Mouse (Mus musculus) midbrain, embryonic 11.5 days (tissue): ENCODE measurements around the gene Ednrb. TPM values are rescaled to one million over a fixed set of nuclear protein-coding genes. Genes with fewer than 3 reads are reported as not detected.

Experiments
- polyA plus RNA-seq: library from polyadenylated mRNA; unstranded; fragments of >200 nt; fragmentation: Nextera tagmentation; extraction: Ambion mirVana; gene quantifications from 2 replicates; pipeline ENCODE4 v1.2.1, GENCODE M21; 2014

Gene Ednrb
- polyA plus RNA-seq, 1 experiment from 2014 or later: 103 TPM

Other genes with a start within 250 kb of the Ednrb start
- 15.9 and 16.0 TPM in 2 replicates for gene Slain1, start 194.2 kb downstream of the Ednrb start, polyA plus RNA-seq